Mouse (Mus musculus) kidney, postnatal 14 days (tissue): Measurements from ENCODE around the gene Nde1.

Source experiments
- DNase-seq: peaks from one replicate; pipeline ENCODE4 v3.0.0; 2022; ENCODE audit warnings: mixed read lengths

Gene Nde1

GRCm38 (mm10) chr16:14166490-14166889 lies 3.4 kb downstream of the Nde1 start:
- no peak for DNase-seq

- no peak for DNase-seq
Observed at GRCm38 (mm10) chr16:14169706-14170105, 6.6 kb downstream of the Nde1 start.

GRCm38 (mm10) chr16:14178041-14178440 lies 15.0 kb downstream of the Nde1 start:
- DNase-seq = no peak

GRCm38 (mm10) chr16:14180163-14180733 lies 17.2 kb downstream of the Nde1 start:
- DNase-seq = no peak

- no peak for DNase-seq
Observed at GRCm38 (mm10) chr16:14182360-14182759, 19.3 kb downstream of the Nde1 start.

- no peak for DNase-seq
Observed at GRCm38 (mm10) chr16:14183856-14184255, 20.8 kb downstream of the Nde1 start.

GRCm38 (mm10) chr16:14185516-14185915 lies 22.4 kb downstream of the Nde1 start:
- DNase-seq = no peak

- DNase-seq = peak; percentile 15
Observed at GRCm38 (mm10) chr16:14194164-14194950, 31.3 kb downstream of the Nde1 start.

- DNase-seq = peak; percentile 60
Observed at GRCm38 (mm10) chr16:14195427-14195826, 32.4 kb downstream of the Nde1 start.

- DNase-seq = no peak
Observed at GRCm38 (mm10) chr16:14198798-14199197, 35.7 kb downstream of the Nde1 start.

- DNase-seq = no peak
Observed at GRCm38 (mm10) chr16:14215156-14215555, 52.1 kb downstream of the Nde1 start.

- DNase-seq = peak; percentile 81
Observed at GRCm38 (mm10) chr16:14237100-14237723, 74.1 kb downstream of the Nde1 start.

GRCm38 (mm10) chr16:14242059-14242458 lies 79.0 kb downstream of the Nde1 start:
- peak; percentile 12 for DNase-seq
